Mouse (Mus musculus) lung, embryonic 16.5 days (tissue): ENCODE results near the gene Tor4a. TPM values are rescaled to one million over a fixed set of nuclear protein-coding genes. Genes with fewer than 3 reads are reported as not detected.

ENCODE experiments used
- ATAC-seq: fragments of 200-750 bp; cut with Nextera tagmentation; 2 replicates; pipeline ENCODE4 v1.8.0; 2017; ENCODE audit warnings: low read depth, mild to moderate bottlenecking, moderate library complexity
- H3K27ac ChIP-seq: fragments of 300-500 bp; sonication (generic); 2 replicates; pipeline ENCODE4 v1.5.1; 2014; ENCODE audit warnings: mild to moderate bottlenecking, control low read depth, low read length
- H3K27me3 ChIP-seq: fragments of 300-500 bp; sonication (generic); 2 replicates; pipeline ENCODE4 v1.6.1; 2014; ENCODE audit warnings: low read depth, low read length, mixed read lengths; ENCODE audit not compliant: control insufficient read depth, insufficient read depth
- H3K36me3 ChIP-seq: fragments of 300-500 bp; sonication (generic); 2 replicates; pipeline ENCODE4 v1.6.1; 2014; ENCODE audit warnings: low read length; ENCODE audit not compliant: control insufficient read depth, insufficient read depth
- H3K4me1 ChIP-seq: fragments of 300-500 bp; sonication (generic); replicated peaks from 2 replicates; pipeline ENCODE4 v1.6.1; 2014; ENCODE audit warnings: low read length, mixed read lengths; ENCODE audit not compliant: control insufficient read depth, insufficient read depth
- H3K4me2 ChIP-seq: fragments of 300-500 bp; sonication (generic); 2 replicates; pipeline ENCODE4 v1.6.1; 2014; ENCODE audit warnings: low read depth, low read length, control low read depth
- H3K4me3 ChIP-seq: fragments of 300-500 bp; sonication (generic); 2 replicates; pipeline ENCODE4 v1.5.1; 2014; ENCODE audit warnings: mild to moderate bottlenecking, low read length, control low read depth
- H3K9ac ChIP-seq: fragments of 300-500 bp; sonication (generic); 2 replicates; pipeline ENCODE4 v1.6.1; 2014; ENCODE audit warnings: low read length, control low read depth
- H3K9me3 ChIP-seq: fragments of 300-500 bp; sonication (generic); 2 replicates; pipeline ENCODE4 v1.6.1; 2016; ENCODE audit warnings: low read length; ENCODE audit not compliant: control insufficient read depth
- WGBS: fragments of 180-500 bp; shearing (Covaris S2); extraction: QIAGEN DNeasy Blood & Tissue Kit; methylation state at CpG from one replicate; pipeline ENCODE4 v1.1.7; 2014; 5-methylcytosine and 5-hydroxymethylcytosine counted together
- polyA plus RNA-seq: library from polyadenylated mRNA; unstranded; fragments of >200 nt; fragmentation: Nextera tagmentation; extraction: Ambion mirVana; gene quantifications from 2 replicates; pipeline ENCODE4 v1.2.1, GENCODE M21; 2015

The Tor4a gene
- polyA plus RNA-seq, 1 experiment from 2014 or later = 10.0 TPM

GRCm38 (mm10) chr2:25149643-25150042, 47.0 kb downstream of the Tor4a start:
- Histone ChIP-seq H3K4me1 (no peaks in the 10 kb centered on the region), H3K9ac (no peak overlapping the region), H3K4me3 (no peak overlapping the region), H3K9me3 (no peaks in the 10 kb centered on the region), H3K27me3 (no peaks in the 10 kb centered on the region), H3K27ac (no peak overlapping the region), H3K4me2 (no peak overlapping the region), H3K36me3 (no peaks in the 10 kb centered on the region)
- ATAC-seq = no peak
- 53% methylated on average over 2 of the region's 2 CpGs for WGBS

GRCm38 (mm10) chr2:25147892-25148291, 48.8 kb downstream of the Tor4a start:
- WGBS = 69% methylated on average over 5 of the region's 5 CpGs
- no peak for ATAC-seq

GRCm38 (mm10) chr2:25147398-25147797, 49.3 kb downstream of the Tor4a start:
- H3K4me3 ChIP-seq = no peak overlapping the region
- no peaks in the 10 kb centered on the region for H3K36me3 ChIP-seq
- no peak overlapping the region for H3K27ac ChIP-seq
- H3K4me1 ChIP-seq = no peaks in the 10 kb centered on the region
- no peaks in the 10 kb centered on the region for H3K9me3 ChIP-seq
- no peak overlapping the region for H3K9ac ChIP-seq
- no peak overlapping the region for H3K4me2 ChIP-seq
- WGBS = 82% methylated on average over 5 of the region's 5 CpGs
- ATAC-seq = no peak
- no peaks in the 10 kb centered on the region for H3K27me3 ChIP-seq

More at GRCm38 (mm10) chr2:25147892-25148291, 48.8 kb downstream of the Tor4a start:
- Histone ChIP-seq H3K36me3 (no peaks in the 10 kb centered on the region), H3K4me1 (no peaks in the 10 kb centered on the region), H3K4me2 (no peak overlapping the region), H3K27ac (no peak overlapping the region), H3K27me3 (no peaks in the 10 kb centered on the region), H3K9me3 (no peaks in the 10 kb centered on the region), H3K4me3 (no peak overlapping the region), H3K9ac (no peak overlapping the region)

GRCm38 (mm10) chr2:25145346-25145745, 51.3 kb downstream of the Tor4a start:
- Histone ChIP-seq H3K27ac (peak overlapping the region; percentile 56; the same call in 1 of the 2 replicates), H3K9ac (no peak overlapping the region), H3K4me1 (no peaks in the 10 kb centered on the region), H3K4me3 (no peak overlapping the region), H3K27me3 (no peaks in the 10 kb centered on the region), H3K4me2 (no peak overlapping the region), H3K9me3 (0 out of 2 replicates have a peak, but pooled peaks cover 4% of the 10 kb centered on the region), H3K36me3 (no peaks in the 10 kb centered on the region)
- 57% methylated on average over 6 of the region's 6 CpGs for WGBS
- ATAC-seq = peak; percentile 78

Other genes with a start within 250 kb of the Tor4a start
- 2.1 and 4.2 TPM in 2 replicates for gene Zmynd19, start 247.1 kb downstream of the Tor4a start, polyA plus RNA-seq
- 22.3 TPM in 2 replicates for gene Dph7, start 234.5 kb downstream of the Tor4a start, polyA plus RNA-seq
- 97.7 and 102 TPM in 2 replicates for gene Mrpl41, start 221.8 kb downstream of the Tor4a start, polyA plus RNA-seq
- gene Pnpla7, start 220.9 kb downstream of the Tor4a start, polyA plus RNA-seq = 6.6 and 7.7 TPM in 2 replicates
- gene Nsmf, start 142.5 kb downstream of the Tor4a start, polyA plus RNA-seq = 71.7 and 72.3 TPM in 2 replicates
- 0.64 and 0.74 TPM in 2 replicates for gene Entpd8, start 116.6 kb downstream of the Tor4a start, polyA plus RNA-seq
- gene Noxa1, start 101.7 kb downstream of the Tor4a start, polyA plus RNA-seq = 1.7 and 2.6 TPM in 2 replicates
- 9.8 and 10.0 TPM in 2 replicates for gene Nrarp, start 16.1 kb downstream of the Tor4a start, polyA plus RNA-seq
- 112 and 113 TPM in 2 replicates for gene Nelfb, start 14.6 kb upstream of the Tor4a start, polyA plus RNA-seq
- 0.15 TPM in 1 of 2 replicates, not detected in the other for gene Stpg3, start 17.8 kb upstream of the Tor4a start, polyA plus RNA-seq
- gene Fam166a, start 21.9 kb upstream of the Tor4a start, polyA plus RNA-seq = 0.68 TPM in 1 of 2 replicates, not detected in the other
- 677 and 731 TPM in 2 replicates for gene Tubb4b, start 27.8 kb upstream of the Tor4a start, polyA plus RNA-seq
- gene Slc34a3, start 37.5 kb upstream of the Tor4a start, polyA plus RNA-seq = not detected in 2 replicates
- gene Rnf224, start 39.9 kb upstream of the Tor4a start, polyA plus RNA-seq = not detected in 2 replicates
- gene Rnf208, start 45.4 kb upstream of the Tor4a start, polyA plus RNA-seq = 8.3 and 9.1 TPM in 2 replicates
- gene Cysrt1, start 45.6 kb upstream of the Tor4a start, polyA plus RNA-seq = 0.67 TPM in 1 of 2 replicates, not detected in the other
- gene AL732309.1, start 50.0 kb upstream of the Tor4a start, polyA plus RNA-seq = 4.5 and 5.9 TPM in 2 replicates
- 20.3 and 22.0 TPM in 2 replicates for gene Tmem203, start 58.6 kb upstream of the Tor4a start, polyA plus RNA-seq
- gene Tprn, start 65.7 kb upstream of the Tor4a start, polyA plus RNA-seq = 6.4 and 6.5 TPM in 2 replicates
- gene Ssna1, start 75.6 kb upstream of the Tor4a start, polyA plus RNA-seq = 219 and 232 TPM in 2 replicates
- gene Anapc2, start 75.6 kb upstream of the Tor4a start, polyA plus RNA-seq = 136 and 137 TPM in 2 replicates
- not detected in 2 replicates for gene Tmem210, start 91.3 kb upstream of the Tor4a start, polyA plus RNA-seq
- 6.7 and 9.4 TPM in 2 replicates for gene Lrrc26, start 93.0 kb upstream of the Tor4a start, polyA plus RNA-seq
- 0.44 and 0.84 TPM in 2 replicates for gene Grin1, start 122.3 kb upstream of the Tor4a start, polyA plus RNA-seq
- gene Man1b1, start 135.5 kb upstream of the Tor4a start, polyA plus RNA-seq = 47.8 and 57.4 TPM in 2 replicates
- 15.9 and 18.9 TPM in 2 replicates for gene Dpp7, start 159.5 kb upstream of the Tor4a start, polyA plus RNA-seq
- 18.8 and 20.2 TPM in 2 replicates for gene Uap1l1, start 168.8 kb upstream of the Tor4a start, polyA plus RNA-seq
- 39.0 and 39.3 TPM in 2 replicates for gene Sapcd2, start 175.4 kb upstream of the Tor4a start, polyA plus RNA-seq
- gene Entpd2, start 199.0 kb upstream of the Tor4a start, polyA plus RNA-seq = 3.6 and 4.8 TPM in 2 replicates
- gene Npdc1, start 202.5 kb upstream of the Tor4a start, polyA plus RNA-seq = 31.6 and 36.5 TPM in 2 replicates
- 0.10 and 0.15 TPM in 2 replicates for gene Fut7, start 226.4 kb upstream of the Tor4a start, polyA plus RNA-seq
- 4.9 and 5.4 TPM in 2 replicates for gene Abca2, start 231.8 kb upstream of the Tor4a start, polyA plus RNA-seq